Mouse (Mus musculus): Measurements from ENCODE around the gene Ssrp1.

DNA sequence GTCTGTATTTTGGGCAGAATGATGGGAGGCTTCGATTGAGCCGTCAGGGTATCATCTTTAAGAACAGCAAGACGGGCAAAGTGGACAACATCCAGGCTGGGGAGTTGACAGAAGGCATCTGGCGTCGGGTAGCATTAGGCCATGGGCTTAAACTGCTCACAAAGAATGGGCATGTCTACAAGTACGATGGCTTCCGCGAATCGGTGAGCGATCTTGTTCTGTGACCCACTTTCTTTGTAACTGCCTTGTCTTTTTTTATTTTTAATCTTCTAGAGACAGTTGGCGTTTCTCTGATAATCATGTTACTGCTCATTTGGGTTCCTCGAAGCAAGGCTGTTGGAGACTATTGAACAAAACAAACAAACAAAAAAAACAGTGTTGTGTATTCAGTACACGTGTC is 1.3 kb downstream of the Ssrp1 start:
- no peak for TF ChIP-seq CTCF (IDR thresholded peaks at IDR 0.05; ENCODE audit: low read depth)
- TF ChIP-seq EP300 (IDR thresholded peaks at IDR 0.05; ENCODE audit: low read depth): no peak

Data from liver, postnatal 0 days (tissue).